Mouse (Mus musculus) midbrain, postnatal 0 days (tissue): Measurements from ENCODE around the gene Cldn2. TPM values are rescaled to one million over a fixed set of nuclear protein-coding genes. Genes with fewer than 3 reads are reported as not detected.

Experiments
- ATAC-seq: fragments of 200-750 bp; cut with Nextera tagmentation; 2 replicates; pipeline ENCODE4 v1.8.0; 2017; ENCODE audit warnings: moderate number of reproducible peaks, mild to moderate bottlenecking, moderate TSS enrichment, moderate library complexity; ENCODE audit not compliant: low FRiP score
- DNase-seq: peaks from one replicate; pipeline ENCODE4 v3.0.0-alpha.2; 2015; ENCODE audit warnings: low spot score
- H3K27ac ChIP-seq: fragments of 300-500 bp; sonication (generic); 2 replicates; pipeline ENCODE4 v1.5.1; 2014; ENCODE audit warnings: low read depth, mild to moderate bottlenecking, low read length, mixed read lengths
- H3K27me3 ChIP-seq: fragments of 300-500 bp; sonication (generic); 2 replicates; pipeline ENCODE4 v1.6.1; 2014; ENCODE audit warnings: low read length, control low read depth, mixed read lengths; ENCODE audit not compliant: insufficient read depth
- H3K36me3 ChIP-seq: fragments of 300-500 bp; sonication (generic); 2 replicates; pipeline ENCODE4 v1.6.1; 2014; ENCODE audit warnings: low read length, control low read depth, mixed read lengths; ENCODE audit not compliant: insufficient read depth
- H3K4me1 ChIP-seq: fragments of 300-500 bp; sonication (generic); 2 replicates; pipeline ENCODE4 v1.6.1; 2014; ENCODE audit warnings: mild to moderate bottlenecking, control low read depth, antibody characterized with exemption, low read length, mixed read lengths; ENCODE audit not compliant: insufficient read depth
- H3K4me2 ChIP-seq: fragments of 300-500 bp; sonication (generic); 2 replicates; pipeline ENCODE4 v1.6.1; 2014; ENCODE audit warnings: low read depth, mild to moderate bottlenecking, low read length, mixed read lengths; ENCODE audit not compliant: poor library complexity, severe bottlenecking
- H3K4me3 ChIP-seq: fragments of 300-500 bp; sonication (generic); 2 replicates; pipeline ENCODE4 v1.5.1; 2014; ENCODE audit warnings: low read depth, mild to moderate bottlenecking, low read length, moderate library complexity
- H3K9ac ChIP-seq: fragments of 300-500 bp; sonication (generic); replicated peaks from 2 replicates; pipeline ENCODE4 v1.6.1; 2014; ENCODE audit warnings: mild to moderate bottlenecking, low read length, moderate library complexity, mixed read lengths; ENCODE audit not compliant: poor library complexity, severe bottlenecking
- H3K9me3 ChIP-seq: fragments of 300-500 bp; sonication (generic); 2 replicates; pipeline ENCODE4 v1.6.1; 2016; ENCODE audit warnings: low read length, control low read depth
- CTCF ChIP-seq: IDR thresholded peaks from 2 replicates; pipeline ENCODE4 v1.5.1; 2016; ENCODE audit warnings: antibody characterized with exemption, mild to moderate bottlenecking
- WGBS: fragments of 180-500 bp; shearing (Covaris S2); extraction: QIAGEN DNeasy Blood & Tissue Kit; methylation state at CpG from one replicate; pipeline ENCODE4 v1.1.7; 2014; 5-methylcytosine and 5-hydroxymethylcytosine counted together
- polyA plus RNA-seq: library from polyadenylated mRNA; unstranded; fragments of >200 nt; fragmentation: Nextera tagmentation; extraction: Ambion mirVana; gene quantifications from 2 replicates; pipeline ENCODE4 v1.2.1, GENCODE M21; 2015
- total RNA-seq: library from RNA; depleted of rRNA; stranded (reverse); fragments of >200 nt; gene quantifications from 2 replicates; pipeline ENCODE4 v1.2.3, GENCODE M21; 2014

Gene Cldn2
- total and polyA plus RNA-seq, 2 experiments from 2014 or later, result 0.25 to 1.4 TPM

GRCm38 (mm10) chrX:139774309-139775083 is 26.1 kb upstream of the Cldn2 start:
- Histone ChIP-seq H3K9me3 (no peaks in the 10 kb centered on the region), H3K4me2 (no peak overlapping the region), H3K4me3 (no peak overlapping the region), H3K4me1 (peaks cover 2% of the 10 kb centered on the region; the same call in 1 of the 2 replicates), H3K27ac (no peak overlapping the region), H3K9ac (no peak overlapping the region), H3K36me3 (no peaks in the 10 kb centered on the region), H3K27me3 (no peaks in the 10 kb centered on the region; the same call in 1 of the 2 replicates)
- peak; percentile 75 for TF ChIP-seq CTCF
- no peak for ATAC-seq
- DNase-seq, result peak; percentile 59
- 36% methylated on average over 18 of the region's 18 CpGs for WGBS

DNA sequence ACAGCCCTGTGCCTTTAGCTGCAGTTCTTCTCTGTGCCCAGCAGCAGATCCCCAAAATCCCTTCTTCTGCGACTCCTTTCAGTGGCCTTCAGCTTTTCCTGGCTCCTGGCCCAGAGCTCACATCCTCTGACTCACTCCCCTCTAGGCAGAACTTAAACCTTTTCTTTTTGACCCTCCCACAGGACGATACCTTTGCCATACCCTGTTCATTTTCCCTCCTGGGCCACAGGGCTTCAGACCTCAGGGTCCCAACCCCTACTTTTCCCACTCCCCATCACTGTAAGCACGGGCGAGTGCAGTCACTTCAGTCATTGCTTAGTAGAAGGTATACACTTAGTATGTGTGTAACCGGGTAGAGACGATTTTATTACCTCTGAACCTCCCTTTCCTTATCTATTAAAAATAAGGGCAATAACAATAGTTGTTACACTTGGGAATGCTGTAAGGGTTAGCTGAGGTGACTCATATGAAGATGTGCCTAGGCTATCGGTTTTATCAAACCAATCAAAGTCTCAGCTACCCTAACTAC is 25.5 kb upstream of the Cldn2 start:
- Histone ChIP-seq H3K9me3 (no peaks in the 10 kb centered on the region), H3K4me3 (no peak overlapping the region), H3K9ac (no peak overlapping the region), H3K4me2 (no peak overlapping the region), H3K4me1 (peaks cover under 1% of the 10 kb centered on the region; the same call in 1 of the 2 replicates), H3K27ac (no peak overlapping the region), H3K36me3 (no peaks in the 10 kb centered on the region), H3K27me3 (no peaks in the 10 kb centered on the region; the same call in 1 of the 2 replicates)
- no peak for ATAC-seq
- WGBS, result 69% methylated on average over 7 of the region's 7 CpGs
- TF ChIP-seq CTCF, result no peak
- no peak for DNase-seq

- Histone ChIP-seq H3K4me2 (no peak overlapping the region), H3K27ac (no peak overlapping the region), H3K9me3 (no peaks in the 10 kb centered on the region), H3K36me3 (no peaks in the 10 kb centered on the region), H3K4me1 (no peaks in the 10 kb centered on the region), H3K9ac (no peak overlapping the region), H3K4me3 (no peak overlapping the region), H3K27me3 (peaks cover 9% of the 10 kb centered on the region; the same call in 1 of the 2 replicates)
- TF ChIP-seq CTCF, result no peak
- ATAC-seq (no peak), DNase-seq (no peak)
- 57% methylated on average over 4 of the region's 4 CpGs for WGBS
Observed at GRCm38 (mm10) chrX:139777357-139777756, 23.3 kb upstream of the Cldn2 start.

DNA sequence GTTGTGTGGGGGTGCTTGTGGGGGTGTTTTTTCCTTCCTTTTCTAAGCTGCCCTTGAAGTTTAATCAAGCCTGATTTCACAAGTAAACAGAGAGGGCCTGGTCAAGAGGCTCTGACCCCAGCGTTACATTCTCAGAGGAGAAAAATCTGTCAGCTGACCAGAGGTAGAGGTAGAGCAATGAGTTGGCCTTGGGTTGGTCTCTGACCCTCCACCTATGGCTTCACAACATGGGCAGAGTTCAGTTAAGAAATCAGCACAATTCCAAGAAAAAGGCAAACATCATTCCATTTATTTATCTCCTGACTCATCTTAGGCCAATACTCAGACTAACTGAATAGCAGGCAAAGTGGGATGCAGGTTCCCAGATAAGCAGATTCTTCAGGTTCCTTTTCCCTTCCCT is 21.7 kb upstream of the Cldn2 start:
- WGBS, result 77% methylated on average over 1 of the region's 1 CpGs
- Histone ChIP-seq H3K27ac (no peak overlapping the region), H3K27me3 (peaks cover 15% of the 10 kb centered on the region; the same call in 1 of the 2 replicates), H3K4me2 (no peak overlapping the region), H3K36me3 (no peaks in the 10 kb centered on the region), H3K4me1 (no peaks in the 10 kb centered on the region), H3K4me3 (no peak overlapping the region), H3K9me3 (no peaks in the 10 kb centered on the region), H3K9ac (no peak overlapping the region)
- TF ChIP-seq CTCF, result no peak
- DNase-seq (no peak), ATAC-seq (no peak)

DNA sequence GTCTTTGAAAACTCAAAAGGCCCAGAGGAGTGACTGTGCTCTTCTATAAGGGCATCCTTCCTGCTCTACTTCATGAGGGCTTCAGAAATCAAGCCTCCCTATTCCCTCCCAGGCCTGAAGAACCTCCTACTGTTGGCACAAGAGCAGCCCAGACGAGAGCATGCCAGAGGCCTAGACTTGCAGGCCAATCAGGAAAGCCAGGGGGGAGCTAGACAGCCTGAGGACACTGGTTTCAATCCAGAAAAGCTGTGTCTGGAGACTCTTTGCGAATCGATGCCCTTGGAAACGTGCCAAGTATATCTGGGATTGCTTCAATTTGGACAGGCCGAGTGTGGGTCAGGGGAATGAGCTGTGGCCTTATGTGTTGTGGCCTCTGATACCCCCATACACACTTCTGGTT is 21.2 kb upstream of the Cldn2 start:
- DNase-seq (no peak), ATAC-seq (no peak)
- no peak overlapping the region for H3K4me3 ChIP-seq
- 66% methylated on average over 5 of the region's 5 CpGs for WGBS
- H3K4me2 ChIP-seq, result no peak overlapping the region
- H3K36me3 ChIP-seq, result no peaks in the 10 kb centered on the region
- no peak for TF ChIP-seq CTCF
- H3K9me3 ChIP-seq, result no peaks in the 10 kb centered on the region
- H3K9ac ChIP-seq, result no peak overlapping the region
- H3K27me3 ChIP-seq, result peaks cover 15% of the 10 kb centered on the region; the same call in 1 of the 2 replicates
- no peaks in the 10 kb centered on the region for H3K4me1 ChIP-seq
- H3K27ac ChIP-seq, result no peak overlapping the region

DNA sequence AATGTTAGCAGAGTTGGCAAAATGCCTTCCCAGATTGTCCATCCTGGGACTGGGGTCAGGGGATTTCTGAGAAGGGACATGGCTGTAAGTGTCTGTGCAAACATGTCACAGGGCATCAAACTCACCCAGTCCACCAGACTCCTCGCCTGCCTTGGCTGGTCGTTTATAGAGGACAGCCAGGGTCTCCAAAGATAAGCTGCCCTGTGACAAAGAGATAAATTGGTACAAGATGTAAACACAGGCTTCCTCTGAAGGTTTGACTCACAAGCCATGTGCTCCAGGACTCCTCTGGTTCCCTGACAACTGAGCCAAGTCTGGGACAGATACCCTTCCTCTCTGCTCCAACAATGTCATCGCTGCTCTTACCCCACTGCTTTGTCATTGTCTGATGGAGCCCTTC is 19.6 kb upstream of the Cldn2 start:
- DNase-seq, result peak; percentile 1
- Histone ChIP-seq H3K9me3 (no peaks in the 10 kb centered on the region), H3K36me3 (no peaks in the 10 kb centered on the region), H3K27ac (no peak overlapping the region), H3K27me3 (peaks cover 15% of the 10 kb centered on the region; the same call in 1 of the 2 replicates), H3K4me1 (no peaks in the 10 kb centered on the region), H3K9ac (no peak overlapping the region), H3K4me2 (no peak overlapping the region), H3K4me3 (no peak overlapping the region)
- 71% methylated on average over 3 of the region's 3 CpGs for WGBS
- TF ChIP-seq CTCF, result no peak
- no peak for ATAC-seq
